Mouse (Mus musculus): Measurements from ENCODE around the gene Rab34. TPM values are rescaled to one million over a fixed set of nuclear protein-coding genes. Genes with fewer than 3 reads are reported as not detected.

Gene Rab34
- polyA plus RNA-seq, 1 experiment, result 112 TPM

DNA sequence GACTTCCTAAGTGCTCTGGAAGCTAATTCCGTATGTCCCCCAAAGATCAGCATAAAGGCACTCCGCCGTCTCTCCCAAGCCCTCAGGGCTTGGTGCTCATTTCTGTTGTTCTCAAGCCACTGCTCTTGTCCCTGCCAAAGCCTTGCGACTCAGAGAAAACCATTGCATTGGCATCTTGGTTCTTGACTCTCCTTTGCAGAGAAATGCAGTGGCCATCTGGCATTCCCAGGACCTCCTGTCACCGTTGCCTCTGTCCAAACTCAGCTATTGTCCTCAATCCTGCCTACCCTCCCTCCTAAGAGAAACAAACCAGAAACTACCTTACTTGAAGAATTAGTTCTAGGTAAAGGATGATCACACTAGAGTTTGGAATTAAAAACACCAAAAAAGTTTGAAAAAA is 32.6 kb upstream of the Rab34 start:
- TF ChIP-seq CTCF (IDR thresholded peaks at IDR 0.05; ENCODE audit: borderline replicate concordance, insufficient read depth, low read length), result no peak
- TF ChIP-seq POLR2A (IDR thresholded peaks at IDR 0.05; ENCODE audit: low read depth, low read length), result no peak
- Histone ChIP-seq H3K4me3 (ENCODE audit: insufficient read depth, low read length) (no peak overlapping the region), H3K27ac (ENCODE audit: insufficient read depth, low read length) (no peak overlapping the region), H3K4me1 (ENCODE audit: control insufficient read depth, insufficient read depth, low read length) (0 out of 2 replicates have a peak, but pooled peaks cover 5% of the 10 kb centered on the region)

DNA sequence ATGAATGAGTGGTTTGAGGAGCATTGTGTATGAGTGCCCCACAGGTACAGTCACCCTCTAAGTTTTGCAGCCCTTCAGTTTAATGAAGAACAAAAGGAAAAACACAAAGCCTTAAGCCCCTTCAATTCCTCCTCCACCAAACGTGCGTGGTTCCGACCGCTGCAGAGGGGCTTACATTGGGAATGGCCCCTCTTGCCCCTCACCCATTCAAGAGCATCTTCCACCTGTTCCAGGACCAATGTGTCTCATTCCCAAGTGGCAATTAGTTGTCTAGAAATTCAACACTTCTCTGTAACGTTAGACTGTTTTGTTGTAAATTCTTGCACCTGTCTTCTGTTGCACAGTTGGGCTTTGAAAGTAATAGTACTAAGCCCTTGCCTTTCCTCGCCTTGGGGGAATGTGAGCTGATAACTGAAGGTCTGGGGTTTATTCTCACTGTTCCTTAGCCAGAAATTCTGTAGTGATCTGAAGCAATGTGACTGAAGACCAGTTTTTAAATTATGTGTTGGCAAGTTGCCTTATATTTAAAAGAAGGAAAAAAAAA is 32.0 kb upstream of the Rab34 start:
- no peak overlapping the region for H3K4me3 ChIP-seq (ENCODE audit: insufficient read depth, low read length)
- H3K4me1 ChIP-seq (ENCODE audit: control insufficient read depth, insufficient read depth, low read length), result 0 out of 2 replicates have a peak, but pooled peaks cover 5% of the 10 kb centered on the region
- TF ChIP-seq POLR2A (IDR thresholded peaks at IDR 0.05; ENCODE audit: low read depth, low read length) (no peak), CTCF (IDR thresholded peaks at IDR 0.05; ENCODE audit: borderline replicate concordance, insufficient read depth, low read length) (no peak)
- H3K27ac ChIP-seq (ENCODE audit: insufficient read depth, low read length), result no peak overlapping the region

DNA sequence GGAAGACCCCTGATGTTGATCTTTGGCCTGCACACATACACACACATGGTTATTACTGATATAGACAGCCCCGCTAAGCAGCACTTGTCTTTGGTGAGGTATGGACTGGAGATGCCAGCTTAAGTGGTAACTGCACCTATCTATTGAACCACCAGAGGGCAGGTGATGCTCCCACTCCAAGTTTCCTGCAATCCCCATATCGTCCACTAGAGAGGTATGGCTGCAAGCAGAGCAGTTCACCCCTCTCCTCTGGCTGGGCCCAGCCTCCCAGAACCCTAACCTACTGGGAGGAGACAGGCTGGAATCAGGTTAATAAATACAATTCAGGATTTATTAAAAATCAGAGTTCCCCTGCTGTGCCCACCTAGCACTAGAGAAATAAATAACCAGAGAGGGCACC is 29.1 kb upstream of the Rab34 start:
- Histone ChIP-seq H3K4me1 (ENCODE audit: control insufficient read depth, insufficient read depth, low read length) (peaks cover 9% of the 10 kb centered on the region; the same call in 1 of the 2 replicates), H3K4me3 (ENCODE audit: insufficient read depth, low read length) (no peak overlapping the region), H3K27ac (ENCODE audit: insufficient read depth, low read length) (no peak overlapping the region)
- no peak for TF ChIP-seq POLR2A (IDR thresholded peaks at IDR 0.05; ENCODE audit: low read depth, low read length)
- TF ChIP-seq CTCF (IDR thresholded peaks at IDR 0.05; ENCODE audit: borderline replicate concordance, insufficient read depth, low read length), result peak; percentile 85

DNA sequence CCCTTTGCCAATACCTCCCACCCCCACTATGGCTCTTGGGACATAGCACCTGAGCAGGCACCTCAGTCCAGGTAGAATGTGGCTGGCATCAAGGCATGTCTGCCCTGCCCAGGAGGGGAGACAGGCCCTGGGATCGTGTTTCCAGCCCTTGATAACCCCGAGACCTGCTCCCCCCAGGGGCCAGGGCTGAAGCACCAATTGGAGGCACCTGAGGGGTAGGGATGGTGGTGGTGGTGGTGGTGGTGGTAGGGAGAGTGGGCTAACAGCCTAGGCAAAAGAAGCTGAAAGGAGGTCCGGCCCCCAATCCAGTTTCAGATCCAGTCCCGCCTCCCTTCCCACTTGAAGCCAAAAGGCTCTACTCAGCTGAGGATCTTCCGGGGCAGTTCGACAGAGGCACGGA is 28.7 kb upstream of the Rab34 start:
- TF ChIP-seq POLR2A (IDR thresholded peaks at IDR 0.05; ENCODE audit: low read depth, low read length), result no peak
- Histone ChIP-seq H3K4me1 (ENCODE audit: control insufficient read depth, insufficient read depth, low read length) (peaks cover 9% of the 10 kb centered on the region; the same call in 1 of the 2 replicates), H3K4me3 (ENCODE audit: insufficient read depth, low read length) (no peak overlapping the region), H3K27ac (ENCODE audit: insufficient read depth, low read length) (no peak overlapping the region)

DNA sequence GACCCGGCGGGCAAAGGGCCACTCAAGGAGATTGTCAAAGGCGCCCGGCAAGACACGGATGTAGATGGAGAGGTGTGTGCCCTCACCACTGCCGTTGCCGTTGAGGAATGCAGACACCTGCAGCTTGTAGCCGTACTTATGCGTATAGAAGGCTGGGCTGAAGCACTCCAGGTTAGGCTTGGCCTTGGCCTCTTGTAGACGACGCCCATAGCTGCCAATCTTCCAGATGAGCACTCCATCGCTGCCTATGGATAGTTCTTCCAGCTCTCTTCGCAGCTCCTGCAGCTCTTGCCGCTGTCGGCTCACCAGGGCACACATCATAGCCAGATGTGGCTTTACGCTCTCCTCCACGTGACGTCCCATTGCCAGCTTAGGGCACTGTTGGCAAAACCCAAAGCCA is 28.1 kb upstream of the Rab34 start:
- TF ChIP-seq POLR2A (IDR thresholded peaks at IDR 0.05; ENCODE audit: low read depth, low read length) (no peak), CTCF (IDR thresholded peaks at IDR 0.05; ENCODE audit: borderline replicate concordance, insufficient read depth, low read length) (no peak)
- peaks cover 9% of the 10 kb centered on the region; the same call in 1 of the 2 replicates for H3K4me1 ChIP-seq (ENCODE audit: control insufficient read depth, insufficient read depth, low read length)
- H3K4me3 ChIP-seq (ENCODE audit: insufficient read depth, low read length), result no peak overlapping the region
- H3K27ac ChIP-seq (ENCODE audit: insufficient read depth, low read length), result no peak overlapping the region

DNA sequence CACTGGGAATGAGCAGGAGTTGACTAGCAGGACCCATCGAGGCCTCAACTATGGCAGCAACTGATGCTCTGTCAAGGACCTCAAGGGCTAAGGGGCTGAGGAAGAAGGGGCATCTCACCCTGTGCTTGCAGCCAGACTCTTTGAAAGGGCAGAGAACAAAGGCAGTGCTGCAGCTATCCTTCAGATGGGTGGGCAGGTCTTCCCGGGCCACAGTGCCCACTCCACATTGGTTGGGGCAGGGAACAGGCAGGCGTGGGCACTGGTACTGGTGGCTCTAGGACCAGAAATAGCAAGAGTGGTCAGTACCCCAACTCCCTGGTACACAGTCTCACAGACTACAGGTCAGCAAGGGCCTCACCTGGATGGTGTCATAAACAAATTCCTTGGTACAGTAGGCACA is 27.6 kb upstream of the Rab34 start:
- no peak for TF ChIP-seq POLR2A (IDR thresholded peaks at IDR 0.05; ENCODE audit: low read depth, low read length)
- no peak for TF ChIP-seq CTCF (IDR thresholded peaks at IDR 0.05; ENCODE audit: borderline replicate concordance, insufficient read depth, low read length)

DNA sequence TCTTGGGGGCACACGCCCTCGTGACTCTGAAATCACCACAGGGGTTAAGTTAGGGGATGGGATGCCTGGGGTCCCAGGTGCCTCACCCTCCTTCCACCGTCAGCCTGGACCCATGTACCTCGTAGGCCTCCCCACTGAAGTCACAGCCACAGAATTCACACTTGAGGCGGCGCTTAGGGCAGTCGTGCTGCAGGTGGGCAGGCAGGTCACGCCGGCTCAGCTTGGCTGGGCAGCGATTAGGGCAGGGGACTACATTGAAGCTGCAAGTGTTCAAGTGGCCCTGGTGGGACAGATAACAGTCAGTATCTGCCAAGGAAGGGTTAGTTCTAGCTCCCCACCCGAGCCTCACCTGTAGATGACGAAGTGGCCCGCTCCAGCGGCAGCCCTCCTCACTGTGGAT is 27.1 kb upstream of the Rab34 start:
- H3K27ac ChIP-seq (ENCODE audit: insufficient read depth, low read length), result no peak overlapping the region
- TF ChIP-seq CTCF (IDR thresholded peaks at IDR 0.05; ENCODE audit: borderline replicate concordance, insufficient read depth, low read length) (no peak), POLR2A (IDR thresholded peaks at IDR 0.05; ENCODE audit: low read depth, low read length) (no peak)
- H3K4me1 ChIP-seq (ENCODE audit: control insufficient read depth, insufficient read depth, low read length), result peaks cover 9% of the 10 kb centered on the region; the same call in 1 of the 2 replicates
- no peak overlapping the region for H3K4me3 ChIP-seq (ENCODE audit: insufficient read depth, low read length)

More for the DNA sequence above, 27.6 kb upstream of the Rab34 start:
- H3K27ac ChIP-seq (ENCODE audit: insufficient read depth, low read length), result no peak overlapping the region
- H3K4me3 ChIP-seq (ENCODE audit: insufficient read depth, low read length), result no peak overlapping the region
- H3K4me1 ChIP-seq (ENCODE audit: control insufficient read depth, insufficient read depth, low read length), result peaks cover 9% of the 10 kb centered on the region; the same call in 1 of the 2 replicates

DNA sequence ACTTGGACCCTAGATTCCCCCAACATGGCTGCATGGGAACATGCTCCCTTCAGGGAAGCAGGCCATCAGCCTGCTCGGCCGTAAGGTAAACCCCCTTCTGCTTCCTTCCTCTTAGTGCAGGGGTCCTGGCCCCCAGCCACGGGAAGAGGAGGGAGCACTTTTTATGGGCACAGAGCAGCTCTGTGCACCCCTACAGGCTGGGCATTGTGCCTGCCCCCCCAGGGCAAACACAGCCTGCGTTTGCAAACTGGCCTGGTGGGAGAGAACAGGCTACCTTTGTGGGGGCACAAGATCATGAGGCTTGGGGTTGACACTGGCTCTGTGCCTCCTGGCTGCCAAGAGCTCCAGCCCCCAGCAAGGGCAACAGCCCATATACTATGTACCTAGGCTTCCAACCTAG is 26.3 kb upstream of the Rab34 start:
- Histone ChIP-seq H3K4me1 (ENCODE audit: control insufficient read depth, insufficient read depth, low read length) (peaks cover 14% of the 10 kb centered on the region), H3K4me3 (ENCODE audit: insufficient read depth, low read length) (no peak overlapping the region), H3K27ac (ENCODE audit: insufficient read depth, low read length) (no peak overlapping the region)
- TF ChIP-seq CTCF (IDR thresholded peaks at IDR 0.05; ENCODE audit: borderline replicate concordance, insufficient read depth, low read length) (no peak), POLR2A (IDR thresholded peaks at IDR 0.05; ENCODE audit: low read depth, low read length) (no peak)

DNA sequence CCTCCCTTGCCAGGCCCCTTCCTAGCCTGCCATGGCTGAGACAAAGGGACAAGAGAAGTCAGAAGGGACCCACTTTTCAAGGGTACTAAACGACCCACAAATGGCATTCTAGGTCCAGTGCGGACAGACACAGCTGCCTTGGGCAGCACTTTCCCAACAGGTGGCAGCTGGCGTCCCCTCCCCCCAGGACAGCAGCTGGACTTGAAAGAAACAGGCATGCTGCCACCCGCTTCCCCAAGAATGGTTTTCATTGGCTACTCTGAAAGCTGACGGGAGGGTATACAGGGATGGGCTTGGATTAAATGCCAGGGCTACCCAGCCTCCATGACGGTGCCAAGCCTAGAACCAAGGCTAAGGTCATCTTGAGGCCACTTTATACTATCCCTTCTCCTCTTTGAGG is 25.7 kb upstream of the Rab34 start:
- TF ChIP-seq CTCF (IDR thresholded peaks at IDR 0.05; ENCODE audit: borderline replicate concordance, insufficient read depth, low read length) (no peak), POLR2A (IDR thresholded peaks at IDR 0.05; ENCODE audit: low read depth, low read length) (no peak)
- peak overlapping the region; percentile 81 for H3K4me3 ChIP-seq (ENCODE audit: insufficient read depth, low read length)
- H3K4me1 ChIP-seq (ENCODE audit: control insufficient read depth, insufficient read depth, low read length), result peaks cover 14% of the 10 kb centered on the region
- no peak overlapping the region for H3K27ac ChIP-seq (ENCODE audit: insufficient read depth, low read length)

DNA sequence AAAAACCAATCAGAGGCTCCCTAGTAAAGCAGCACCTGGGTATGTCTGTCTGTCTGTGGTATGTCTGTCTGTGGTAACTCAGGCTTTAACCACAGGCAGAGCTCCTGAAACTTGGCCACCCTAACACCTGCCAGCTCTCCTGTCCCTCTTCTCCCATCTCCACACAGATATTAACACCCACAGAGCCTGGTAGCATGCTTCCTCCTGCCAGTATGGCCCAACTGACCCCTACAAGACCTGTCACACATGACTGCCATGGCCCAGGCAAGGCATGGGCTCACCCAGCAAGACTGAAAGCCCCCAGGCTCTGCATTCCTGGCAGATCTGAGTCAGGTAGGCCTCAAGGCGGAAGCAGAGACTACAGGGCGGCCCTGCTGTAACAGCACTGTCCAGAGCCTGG is 25.2 kb upstream of the Rab34 start:
- H3K4me3 ChIP-seq (ENCODE audit: insufficient read depth, low read length), result peak overlapping the region; percentile 81
- H3K27ac ChIP-seq (ENCODE audit: insufficient read depth, low read length), result peak overlapping the region; percentile 9; the same call in 1 of the 2 replicates
- no peak for TF ChIP-seq POLR2A (IDR thresholded peaks at IDR 0.05; ENCODE audit: low read depth, low read length)
- no peak for TF ChIP-seq CTCF (IDR thresholded peaks at IDR 0.05; ENCODE audit: borderline replicate concordance, insufficient read depth, low read length)
- peaks cover 14% of the 10 kb centered on the region for H3K4me1 ChIP-seq (ENCODE audit: control insufficient read depth, insufficient read depth, low read length)

Measured in embryonic fibroblast, embryonic 13.5 days (primary cell).